Mouse (Mus musculus) right cerebral cortex, postnatal 14 days (tissue): Measurements from ENCODE around the gene Pde8b.

Experiments used
- DNase-seq: peaks from one replicate; pipeline ENCODE4 v3.0.0; 2022

Pde8b gene

DNA sequence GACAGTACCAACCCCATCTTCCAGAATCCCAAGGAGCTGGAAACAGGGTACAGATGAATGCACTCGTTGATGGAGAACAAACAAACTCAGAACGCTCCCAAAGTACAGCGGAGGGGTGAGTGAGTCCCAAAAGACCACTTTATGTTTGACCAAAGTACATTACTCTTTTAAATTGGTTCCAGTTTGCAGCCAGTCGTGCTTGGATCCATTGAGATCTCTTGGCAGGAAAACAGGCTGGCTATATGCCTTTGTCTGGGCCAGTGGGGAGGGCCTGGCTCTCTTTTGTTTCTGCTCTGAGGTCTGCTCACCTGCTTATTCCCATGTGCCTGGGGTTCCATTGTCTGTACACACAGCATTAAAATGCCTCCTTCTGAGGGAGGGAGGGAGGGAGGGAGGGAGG, 118.3 kb downstream of the Pde8b start:
- DNase-seq = no peak

DNA sequence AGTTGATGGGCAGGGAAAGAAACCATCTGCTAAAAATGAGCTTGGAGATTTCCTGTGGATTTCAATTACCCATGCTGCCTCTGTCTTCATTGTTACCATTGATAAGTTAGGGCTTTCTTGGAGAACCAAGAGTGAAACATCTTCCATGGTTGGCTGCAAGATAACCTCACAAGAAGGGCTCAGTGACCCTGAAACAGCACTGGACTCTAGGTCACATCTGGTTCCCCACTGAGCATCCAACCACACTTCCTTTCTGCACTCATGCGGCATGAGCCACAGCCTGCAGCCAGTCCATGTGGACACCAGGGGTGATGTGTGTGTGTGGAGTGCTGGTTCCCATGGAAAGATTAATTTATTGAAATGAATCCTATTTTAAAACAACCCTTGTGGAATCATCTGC, 119.1 kb downstream of the Pde8b start:
- no peak for DNase-seq

DNA sequence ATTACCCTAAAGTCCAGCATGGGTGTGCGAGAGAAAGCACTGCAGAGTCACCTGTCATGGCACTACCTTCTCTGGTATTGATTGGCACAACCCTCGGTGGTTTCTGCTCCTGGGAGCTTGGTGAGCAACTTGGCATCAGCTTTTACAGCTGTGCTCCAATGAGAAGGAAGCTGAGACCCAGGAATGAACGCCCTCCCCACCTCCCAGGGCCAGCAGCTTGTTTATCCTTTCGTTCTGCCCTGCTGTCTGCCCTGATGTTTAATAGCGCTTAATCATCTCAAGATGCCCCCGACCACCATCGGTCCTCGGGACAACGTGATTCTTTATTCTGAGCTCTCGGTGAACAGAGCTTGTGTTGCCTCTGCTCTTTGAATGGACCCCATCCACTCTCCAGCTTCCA, 122.8 kb downstream of the Pde8b start:
- DNase-seq = no peak

DNA sequence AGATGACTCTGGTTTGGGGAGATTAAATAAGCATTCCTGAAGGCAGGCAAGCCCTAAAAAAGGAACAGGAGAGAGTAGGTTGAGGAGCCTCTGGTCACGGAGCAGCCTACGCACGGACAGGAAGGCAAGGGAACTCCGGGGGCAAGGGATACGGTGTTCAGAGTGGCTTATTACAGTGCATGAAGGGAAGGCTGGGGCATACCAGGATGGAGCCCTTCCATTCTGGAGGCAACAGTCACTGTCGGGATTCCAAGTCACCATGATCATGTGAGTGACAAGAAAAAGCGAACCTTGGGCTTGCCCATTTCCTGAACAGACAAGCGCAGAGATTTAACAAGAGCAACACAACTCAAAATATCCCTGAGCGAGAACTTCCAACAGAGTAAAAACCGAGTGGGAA, 123.3 kb downstream of the Pde8b start:
- DNase-seq = no peak

GRCm38 (mm10) chr13:95125546-95126215, 124.5 kb downstream of the Pde8b start:
- no peak for DNase-seq

DNA sequence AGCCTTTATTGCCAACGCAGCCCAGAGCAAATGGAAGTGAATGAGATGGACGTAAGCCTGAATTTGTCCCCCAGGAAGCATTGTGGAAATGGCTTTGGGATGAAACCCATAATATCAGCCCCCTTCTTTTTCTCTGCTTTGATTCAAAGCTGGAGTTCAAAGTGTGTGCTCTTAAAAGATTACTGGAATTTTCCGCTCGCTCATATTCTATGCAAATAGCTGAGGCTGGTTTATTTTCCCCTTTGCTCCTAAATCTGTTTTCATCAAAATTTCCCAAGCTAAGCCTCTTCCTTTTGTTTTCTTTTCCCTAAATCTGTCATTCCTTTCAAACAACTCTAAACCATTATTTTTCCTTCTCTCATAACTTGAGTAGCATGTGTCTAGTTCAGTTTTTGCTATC, 129.6 kb downstream of the Pde8b start:
- no peak for DNase-seq

DNA sequence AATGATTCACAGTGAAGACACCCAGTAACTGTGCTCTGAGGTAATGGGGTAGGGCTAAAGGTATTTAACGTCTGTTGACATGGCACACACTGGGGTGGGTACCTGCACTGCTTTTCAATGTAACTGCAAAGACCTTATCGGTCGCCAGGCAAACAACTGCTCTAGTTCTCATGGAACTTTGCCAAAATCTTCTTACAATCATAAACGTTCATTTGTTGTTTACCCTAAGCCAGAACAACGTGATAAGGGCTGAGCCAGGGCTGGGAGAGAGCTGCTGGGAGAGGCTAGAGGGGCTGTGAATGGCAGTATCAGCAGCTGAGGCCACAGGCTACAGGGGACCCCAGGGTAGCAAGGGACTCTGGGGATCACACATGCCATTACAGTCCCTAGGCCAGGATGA, 136.4 kb downstream of the Pde8b start:
- DNase-seq = no peak

DNA sequence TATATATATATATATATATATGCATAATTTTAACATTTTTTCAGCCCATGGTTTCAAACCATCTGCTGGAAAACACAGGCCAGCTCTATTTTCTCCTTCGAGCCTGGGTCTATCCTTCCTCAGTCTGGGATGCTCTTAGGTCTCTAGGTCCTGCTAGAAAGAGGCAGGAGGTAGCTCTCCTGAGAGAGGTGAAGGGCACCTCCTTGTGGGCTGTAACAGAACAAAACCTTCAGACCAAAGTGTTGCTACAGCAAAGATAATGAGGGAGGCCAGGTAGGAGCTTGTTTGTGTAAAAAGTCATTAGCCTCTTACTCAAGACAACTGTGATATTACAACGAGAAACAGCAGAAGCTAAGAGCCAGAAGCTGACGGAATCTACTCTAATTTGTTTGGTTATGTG, 140.6 kb downstream of the Pde8b start:
- no peak for DNase-seq

DNA sequence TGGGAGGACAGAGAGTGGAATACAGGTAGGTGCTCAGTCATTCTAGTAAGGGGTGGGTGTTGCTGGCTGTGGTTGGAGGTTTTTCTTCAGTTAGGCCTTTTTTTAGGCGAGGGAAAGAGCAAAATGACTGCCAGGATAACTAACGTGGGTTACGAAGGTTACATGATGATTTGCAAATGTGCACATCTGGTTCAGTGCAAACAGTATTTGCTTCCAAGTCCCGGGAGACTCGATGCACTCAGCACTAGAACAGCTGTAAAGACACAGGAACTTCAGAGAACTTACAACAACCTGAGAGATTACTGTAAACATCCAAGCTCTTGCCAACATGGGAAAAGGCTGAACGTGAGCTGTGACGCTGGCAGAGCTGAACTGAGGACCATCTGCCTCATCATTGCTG, 142.1 kb downstream of the Pde8b start:
- DNase-seq = no peak

- no peak for DNase-seq
Measured at GRCm38 (mm10) chr13:95104865-95105264, 145.3 kb downstream of the Pde8b start.

DNA sequence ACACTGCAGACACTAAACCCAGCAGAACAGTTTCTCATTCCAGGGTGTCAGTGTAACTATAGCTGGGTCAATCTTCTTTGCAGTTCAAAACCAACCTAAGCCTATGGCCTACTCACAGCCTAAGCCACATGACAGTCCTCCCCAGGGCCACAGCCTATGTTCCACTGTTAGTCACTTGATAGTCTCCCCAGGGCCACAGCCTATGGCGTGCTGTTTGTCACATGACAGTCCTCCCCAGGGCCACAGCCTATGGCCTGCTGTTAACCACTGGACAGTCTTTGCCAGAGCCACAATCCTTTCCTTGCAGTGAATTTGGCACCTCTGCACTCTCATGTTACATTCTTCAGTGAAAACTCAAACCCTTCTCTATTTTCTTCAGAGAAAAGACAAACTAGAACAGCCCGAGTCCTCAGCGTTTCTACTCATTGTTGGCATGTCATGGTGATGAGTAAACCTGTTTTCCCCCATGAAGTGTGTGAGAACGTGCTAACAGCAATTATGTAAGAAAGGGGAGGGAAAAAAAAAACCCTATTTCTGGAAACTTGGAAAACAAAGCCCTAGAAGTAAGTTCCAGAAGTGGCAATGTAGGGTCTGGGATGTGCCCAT, 147.0 kb downstream of the Pde8b start:
- DNase-seq = no peak

DNA sequence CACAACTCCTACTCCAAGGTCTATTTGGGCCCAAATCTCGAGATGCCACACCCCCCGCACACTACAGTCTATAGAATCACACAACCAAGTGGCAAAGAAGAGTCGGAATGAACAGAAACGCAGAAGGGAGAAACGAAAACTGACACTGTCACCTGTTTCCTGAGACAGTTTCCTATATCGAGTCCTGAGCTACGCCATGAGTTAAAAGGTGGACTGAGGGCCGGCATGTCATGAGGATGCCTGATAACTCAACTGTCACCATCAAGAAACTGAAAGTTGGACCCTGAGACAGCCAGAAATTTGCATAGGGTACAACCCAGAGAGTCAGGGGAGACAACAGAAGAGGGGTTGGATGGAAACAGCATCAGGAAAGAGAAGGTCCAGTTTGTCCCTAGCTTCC, 148.8 kb downstream of the Pde8b start:
- no peak for DNase-seq

DNA sequence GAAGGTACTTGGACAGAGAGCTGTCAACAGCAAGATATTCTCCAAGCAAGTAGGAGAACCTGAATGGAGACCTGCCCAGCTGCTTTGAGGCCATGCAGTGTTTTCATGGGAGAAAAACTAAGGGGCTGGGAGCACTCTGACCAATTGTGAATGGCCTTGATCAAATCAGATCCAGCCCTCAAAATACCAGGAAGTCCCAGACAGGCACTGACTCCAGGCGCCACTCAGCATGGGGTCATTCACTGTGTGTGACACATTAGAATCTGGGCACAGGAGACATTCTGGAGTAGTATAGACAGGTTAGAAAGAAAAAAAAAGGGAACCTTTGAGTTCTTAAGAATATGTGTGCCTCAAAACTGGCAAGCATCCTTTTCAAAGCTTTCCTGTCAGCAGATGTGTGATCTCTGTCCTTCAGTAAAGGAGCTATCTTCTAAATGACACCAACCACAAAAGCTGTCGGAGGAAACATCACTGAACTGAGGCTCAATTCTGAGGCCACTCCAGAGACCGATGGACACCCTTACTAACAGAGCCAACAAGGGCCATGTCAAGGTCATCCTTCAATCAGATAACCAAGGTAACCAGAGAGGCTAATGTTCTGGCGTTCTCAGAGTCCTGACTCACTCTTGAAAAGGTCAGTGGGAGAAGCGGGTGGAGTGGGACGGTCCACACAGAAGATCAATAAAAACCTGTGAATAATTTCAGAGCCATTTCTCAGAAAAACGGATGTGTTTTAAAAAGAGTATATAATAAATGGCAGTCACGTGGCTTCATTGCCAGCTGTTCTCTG, 151.0 kb downstream of the Pde8b start:
- peak; percentile 2 for DNase-seq

- DNase-seq = no peak
Measured at GRCm38 (mm10) chr13:95096646-95097045, 153.5 kb downstream of the Pde8b start.

DNA sequence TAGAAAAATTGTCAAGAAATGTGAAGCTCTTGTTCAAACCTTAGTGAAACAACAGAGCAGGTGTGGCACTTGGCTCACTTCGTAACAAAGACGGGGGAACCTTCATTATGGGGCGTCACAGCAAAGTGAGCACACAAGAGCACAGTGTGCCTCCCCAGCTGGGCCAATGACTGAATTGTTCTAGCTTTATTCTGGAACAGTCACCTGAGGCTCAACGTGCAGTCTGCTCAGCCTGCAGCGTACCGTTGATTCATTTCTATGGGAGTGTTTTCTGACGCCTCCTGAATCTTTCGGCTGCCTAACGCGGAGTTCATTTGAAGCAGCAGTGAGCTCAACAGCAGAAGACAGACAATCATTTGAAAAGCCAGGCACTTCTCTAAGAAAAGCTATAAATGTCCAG, 154.3 kb downstream of the Pde8b start:
- no peak for DNase-seq

DNA sequence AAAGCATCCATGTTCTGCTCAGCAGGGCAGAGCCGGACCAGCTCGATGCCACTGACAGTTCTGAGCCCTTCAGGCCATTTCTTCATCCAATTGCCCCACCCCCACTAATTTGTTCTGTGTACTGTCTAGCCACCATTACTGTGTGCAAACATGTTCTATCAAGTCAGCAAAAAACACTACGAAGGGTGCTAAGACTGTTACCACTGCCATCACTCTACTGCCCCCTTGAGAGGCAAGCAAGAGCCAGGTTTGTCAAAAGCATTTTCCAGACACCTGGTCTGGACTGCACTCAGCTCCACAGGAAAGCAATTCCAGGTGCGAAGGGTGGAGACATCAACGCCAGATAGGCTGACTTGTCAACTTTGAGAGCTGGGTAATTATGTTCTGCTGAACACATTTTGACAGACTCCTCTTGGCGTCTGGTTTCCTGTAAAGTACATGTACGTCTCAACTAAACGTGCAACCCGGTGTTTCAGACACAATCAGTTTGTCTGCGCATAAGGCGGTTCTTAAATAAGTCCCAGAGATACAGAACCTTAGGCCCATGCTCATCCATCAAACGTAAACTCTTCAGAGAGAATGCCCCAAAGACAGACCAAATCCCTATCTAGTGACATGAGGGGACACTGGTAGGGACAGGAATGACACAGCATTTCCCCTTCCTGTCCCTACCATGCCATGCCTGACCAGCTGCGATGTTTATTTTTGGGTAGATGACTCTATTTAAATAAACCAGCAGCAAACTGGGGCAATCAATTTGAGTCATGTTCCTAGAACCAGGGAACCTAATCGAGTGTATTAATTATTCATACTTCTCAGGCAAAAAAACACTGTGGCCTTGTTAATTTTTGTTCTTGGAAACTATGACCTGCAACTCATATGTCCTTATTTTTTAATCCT, 158.3 kb downstream of the Pde8b start:
- no peak for DNase-seq

DNA sequence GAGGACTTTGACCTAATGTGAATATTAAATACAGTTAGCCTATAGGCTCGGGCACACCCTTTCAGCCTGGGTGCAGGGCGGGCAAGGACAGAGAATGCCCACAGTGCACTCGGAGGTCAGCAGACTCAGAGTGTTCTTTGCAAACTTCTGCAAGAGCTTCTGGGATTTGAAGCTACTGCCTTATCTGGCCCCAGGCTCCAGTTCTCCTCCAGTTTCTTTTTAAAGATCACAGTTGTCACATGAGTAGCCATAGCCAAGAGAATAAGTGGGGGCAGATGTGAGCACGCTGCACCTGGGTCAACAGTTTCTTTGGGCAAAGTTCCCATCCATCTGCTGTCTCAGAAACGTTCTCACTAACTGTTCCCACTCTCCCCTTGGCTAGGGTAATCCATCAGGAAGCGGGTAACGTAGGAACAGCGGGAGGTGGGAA, 162.8 kb downstream of the Pde8b start:
- no peak for DNase-seq

- DNase-seq = no peak
Measured at GRCm38 (mm10) chr13:95086033-95086432, 164.1 kb downstream of the Pde8b start.

DNA sequence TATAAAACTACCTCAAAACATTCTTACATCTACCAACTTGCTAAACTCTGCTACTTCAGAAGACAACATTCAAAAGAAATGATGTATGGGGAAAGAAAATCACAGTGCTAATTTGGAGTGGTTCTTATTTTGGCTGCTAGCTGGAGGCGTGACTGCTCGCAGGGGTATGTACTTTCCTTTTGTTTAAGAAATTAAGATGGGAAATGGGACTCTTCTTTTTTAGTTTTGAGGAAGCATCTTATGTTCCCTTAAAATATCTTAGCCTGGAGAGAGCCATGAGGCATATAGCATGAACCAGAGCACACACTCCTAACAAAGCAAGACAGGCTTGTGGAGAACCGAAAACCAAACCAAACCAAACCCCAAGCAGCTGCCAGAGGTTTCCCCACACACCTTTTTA, 167.5 kb downstream of the Pde8b start:
- no peak for DNase-seq

DNA sequence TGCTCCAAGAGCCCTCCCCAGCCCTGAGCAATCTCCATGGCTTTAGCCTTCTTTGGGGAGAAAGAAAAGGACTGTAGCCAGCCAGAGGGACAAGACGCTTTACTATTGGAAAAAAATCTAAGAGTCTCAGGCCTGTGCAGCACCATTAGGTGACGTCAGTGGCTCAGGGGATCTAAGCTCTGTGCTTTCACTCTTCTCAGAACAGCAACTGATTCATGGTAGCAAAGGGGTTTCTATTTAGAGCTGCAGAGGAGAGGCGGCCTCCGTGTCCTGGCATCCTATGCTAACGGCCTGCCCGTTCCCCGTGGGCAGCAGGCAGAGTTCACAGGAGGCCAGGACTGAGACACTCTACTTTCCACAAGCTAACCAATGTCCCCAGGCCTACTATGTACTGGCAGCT, 169.1 kb downstream of the Pde8b start:
- DNase-seq = no peak

GRCm38 (mm10) chr13:95078492-95078891, 171.6 kb downstream of the Pde8b start:
- DNase-seq = no peak

DNA sequence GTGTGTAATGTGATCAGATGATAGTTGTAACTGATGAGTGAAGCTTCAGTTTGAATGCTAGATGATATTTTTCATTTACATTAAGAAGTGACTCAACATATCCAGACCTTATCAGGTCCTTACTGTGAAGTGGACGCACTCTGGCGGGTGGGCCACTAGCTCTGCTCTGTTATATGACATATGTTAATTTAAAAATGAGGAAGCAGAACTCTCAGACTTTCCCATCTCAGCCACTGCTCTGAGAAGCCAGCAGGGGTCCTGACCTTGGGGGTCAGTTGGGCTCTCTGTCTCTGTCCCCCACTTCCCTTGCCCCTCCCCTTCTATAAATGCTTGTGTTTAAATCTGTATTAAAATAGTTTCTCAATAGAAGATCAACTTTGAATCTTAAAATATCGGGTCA, 172.4 kb downstream of the Pde8b start:
- no peak for DNase-seq

DNA sequence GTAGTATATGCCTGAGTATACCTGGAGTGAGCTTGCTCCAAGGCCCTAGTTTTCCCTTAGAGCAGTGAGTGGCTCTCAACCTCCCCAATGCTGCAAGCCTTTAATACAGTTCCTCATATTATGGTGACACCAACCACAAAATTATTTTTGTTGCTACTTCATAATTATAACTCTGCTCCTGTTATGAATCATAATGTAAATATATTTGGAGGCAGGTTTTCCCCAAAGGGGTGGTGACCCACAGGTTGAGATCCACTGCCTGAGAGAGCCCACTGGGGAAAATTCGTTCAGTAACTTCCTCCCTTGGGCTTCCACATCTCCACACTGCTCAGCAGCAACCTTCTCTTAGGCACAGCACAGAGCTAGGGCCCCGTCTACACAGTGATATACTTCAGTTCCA, 174.0 kb downstream of the Pde8b start:
- no peak for DNase-seq
